Mouse (Mus musculus) left cerebral cortex, postnatal 36 days (tissue): ENCODE results near the gene Zfp606. TPM values are rescaled to one million over a fixed set of nuclear protein-coding genes. Genes with fewer than 3 reads are reported as not detected.
A peak's percentile ranks its signal among the peaks of the same experiment; 100 is the strongest.

Source experiments
- DNase-seq, 2 experiments: peaks; one replicate each; pipeline ENCODE4 v3.0.0; 2021 to 2022; ENCODE audit warnings: low spot score in 2 of 2, mixed read lengths in 1 of 2
- intact Hi-C: fragments of 180-260 bp; cut with DNase I; formaldehyde crosslinking; loops from one replicate; pipeline ENCODE4 v1.15.1; 2025
- total RNA-seq, 2 experiments: library from RNA; stranded (reverse); gene quantifications; 2 replicates each; pipeline ENCODE4 v1.2.3; 2021

Zfp606 gene
- 10 to 100 TPM; 11.1 to 16.0 TPM for total RNA-seq

- peak; percentile 87 for DNase-seq
- intact Hi-C loops = loop anchor here (5.0 kb wide), 1 partner anchor 51 kb away; no protein-coding TSS in a partner anchor
Measured at GRCm38 (mm10) chr7:12478158-12479008, at the start of gene Zfp606. Gene Zfp606 (plus strand): TSS chr7:12478293.

GRCm38 (mm10) chr7:12479009-12479346 is 885 bp downstream of the Zfp606 start:
- intact Hi-C loops = loop anchor here (5.0 kb wide), 1 partner anchor 52 kb away; no protein-coding TSS in a partner anchor
- no peak for DNase-seq

- intact Hi-C loops = loop anchor here (5.0 kb wide), 1 partner anchor 52 kb away; no protein-coding TSS in a partner anchor
Measured at GRCm38 (mm10) chr7:12479525-12479924, 1.4 kb downstream of the Zfp606 start.

GRCm38 (mm10) chr7:12483771-12484170 is 5.7 kb downstream of the Zfp606 start:
- intact Hi-C loops = loop anchor here (10.0 kb wide), 1 partner anchor 321 kb away; the partner anchor contains the start of gene Zscan18
- no peak for DNase-seq

More at GRCm38 (mm10) chr7:12479525-12479924, 1.4 kb downstream of the Zfp606 start:
- DNase-seq = no peak

- intact Hi-C loops = loop anchor here (10.0 kb wide), 1 partner anchor 319 kb away; the partner anchor contains the start of gene Zscan18
- DNase-seq = no peak
Measured at GRCm38 (mm10) chr7:12485956-12486355, 7.9 kb downstream of the Zfp606 start.

GRCm38 (mm10) chr7:12486691-12487090 is 8.6 kb downstream of the Zfp606 start:
- intact Hi-C loops = loop anchor here (10.0 kb wide), 1 partner anchor 318 kb away; the partner anchor contains the start of gene Zscan18
- DNase-seq = no peak

- intact Hi-C loops = no loop called here
- DNase-seq = no peak
Measured at GRCm38 (mm10) chr7:12510913-12511312, 32.8 kb downstream of the Zfp606 start.

GRCm38 (mm10) chr7:12512217-12512616 is 34.1 kb downstream of the Zfp606 start, which contains the start of gene 2900092C05Rik:
Gene 2900092C05Rik (plus strand): TSS chr7:12512517.
- no peak for DNase-seq
- intact Hi-C loops = no loop called here

Other genes starting within 250 kb of the Zfp606 start
- gene Vmn1r81, start 210.0 kb upstream of the Zfp606 start, total RNA-seq = not detected
- not detected for gene Vmn1r82, start 177.9 kb upstream of the Zfp606 start, total RNA-seq
- not detected for gene Vmn1r83, start 148.8 kb upstream of the Zfp606 start, total RNA-seq
- not detected for gene Vmn1r84, start 109.0 kb upstream of the Zfp606 start, total RNA-seq
- 1 to 10 TPM; 7.6 to 7.7 TPM for gene Zfp551, start 55.5 kb upstream of the Zfp606 start, total RNA-seq
- gene 2900092C05Rik, start 34.2 kb downstream of the Zfp606 start, total RNA-seq = not detected
- gene Vmn2r53, start 130.5 kb downstream of the Zfp606 start, total RNA-seq = under 1 TPM; 0.02 to 0.11 TPM
- not detected for gene Vmn2r54, start 162.0 kb downstream of the Zfp606 start, total RNA-seq
- not detected for gene Vmn2r55, start 206.7 kb downstream of the Zfp606 start, total RNA-seq